Comparison of ENCODE assay signal across 8 mouse cellular contexts in genomic region chr1:132557901-132558631, GRCm38 (mm10). TPM values are rescaled to one million over a fixed set of nuclear protein-coding genes. Genes with fewer than 3 reads are reported as not detected.
DNase-seq lines count a peak whose midpoint lies in the region; ATAC-seq and TF ChIP-seq lines count a peak whose summit lies in the region.

No protein-coding gene starts in this region.

- H3K27ac ChIP-seq in intestine, postnatal 0 days (ENCODE audit: low read depth, low read length) = no peak overlapping the region
- H3K27ac ChIP-seq in lung, embryonic 16.5 days (ENCODE audit: low read length) = no peak overlapping the region

- no peak overlapping the region for H3K4me2 ChIP-seq in intestine, postnatal 0 days (replicated peaks; ENCODE audit: low read depth)
- no peak overlapping the region for H3K4me2 ChIP-seq in lung, embryonic 16.5 days (ENCODE audit: low read depth, low read length)

- no peak overlapping the region for H3K9ac ChIP-seq in intestine, postnatal 0 days (ENCODE audit: low read depth, low read length)
- H3K9ac ChIP-seq in lung, embryonic 16.5 days (ENCODE audit: low read length) = no peak overlapping the region

- peak; percentile 51 to 60 for DNase-seq in layer of hippocampus, postnatal 10 days (ENCODE audit: low spot score in 2 of 2)
- no peak for DNase-seq in layer of hippocampus, adult 9-11 months
- peak; percentile 75 to 88 for DNase-seq in cerebellum, postnatal 14 days
- peak; percentile 71 for DNase-seq in gastrocnemius, postnatal 25 days
- peak; percentile 68 for DNase-seq in right cerebral cortex, postnatal 14 days

- peak; percentile 51 for ATAC-seq in intestine, postnatal 0 days
- peak; percentile 60 for ATAC-seq in lung, embryonic 16.5 days (ENCODE audit: low read depth)
- ATAC-seq in monocyte, adult 5-6 weeks (replicated peaks; ENCODE audit: insufficient number of reproducible peaks, low FRiP score, low TSS enrichment, poor library complexity, severe bottlenecking) = no peak

- 29% methylated on average over 9 of the region's 9 CpGs for WGBS in intestine, postnatal 0 days
- WGBS in lung, embryonic 16.5 days = 20% methylated on average over 9 of the region's 9 CpGs

- H3K36me3 ChIP-seq in intestine, postnatal 0 days (ENCODE audit: control insufficient read depth, insufficient read depth) = no peaks in the 10 kb centered on the region
- no peaks in the 10 kb centered on the region for H3K36me3 ChIP-seq in lung, embryonic 16.5 days (ENCODE audit: control insufficient read depth, insufficient read depth, low read length)

- H3K9me3 ChIP-seq in intestine, postnatal 0 days (ENCODE audit: control insufficient read depth) = no peaks in the 10 kb centered on the region
- no peaks in the 10 kb centered on the region for H3K9me3 ChIP-seq in lung, embryonic 16.5 days (ENCODE audit: control insufficient read depth, low read length)

- no peak overlapping the region for H3K4me3 ChIP-seq in intestine, postnatal 0 days (ENCODE audit: low read depth, low read length)
- H3K4me3 ChIP-seq in lung, embryonic 16.5 days (ENCODE audit: low read length) = no peak overlapping the region

- no peak for TF ChIP-seq CTCF in intestine, postnatal 0 days (IDR thresholded peaks at IDR 0.05; ENCODE audit: low read depth)

- peaks cover 8% of the 10 kb centered on the region; the same call in 1 of the 2 replicates for H3K4me1 ChIP-seq in intestine, postnatal 0 days (replicated peaks; ENCODE audit: control insufficient read depth, insufficient read depth, low read length)
- H3K4me1 ChIP-seq in lung, embryonic 16.5 days (replicated peaks; ENCODE audit: control insufficient read depth, insufficient read depth, low read length) = peaks cover 18% of the 10 kb centered on the region

- H3K27me3 ChIP-seq in intestine, postnatal 0 days (replicated peaks; ENCODE audit: control insufficient read depth, insufficient read depth, low read length) = no peaks in the 10 kb centered on the region
- H3K27me3 ChIP-seq in lung, embryonic 16.5 days (ENCODE audit: control insufficient read depth, insufficient read depth, low read depth, low read length) = no peaks in the 10 kb centered on the region; the same call in 1 of the 2 replicates

RNA-seq across cellular contexts. Expression of gene Cntn2, which starts 15.0 kb away (rescaled TPM):
- 10 to 100 TPM; 72.1 to 76.2 TPM for total RNA-seq in layer of hippocampus, postnatal 10 days (2021)
- total RNA-seq in gastrocnemius, postnatal 25 days (2021) = under 1 TPM; 0.05 to 0.35 TPM
- polyA plus RNA-seq in intestine, postnatal 0 days (2015; fragmentation: Nextera tagmentation; extraction: Ambion mirVana) = 0.14 and 0.29 TPM in 2 replicates
- 0.09 TPM in 2 replicates for polyA plus RNA-seq in lung, embryonic 16.5 days (2015; fragmentation: Nextera tagmentation; extraction: Ambion mirVana)
- not detected in 3 replicates for total RNA-seq in monocyte, adult 5-6 weeks (2017)

RNA-seq across cellular contexts. Expression of gene Tmem81, which starts 52.0 kb away (rescaled TPM):
- 1 to 10 TPM; 1.7 to 3.1 TPM for total RNA-seq in layer of hippocampus, postnatal 10 days (2021)
- total RNA-seq in gastrocnemius, postnatal 25 days (2021) = 1 to 10 TPM in 1 of 2 experiments, under 1 TPM in 1; 0.94 to 1.2 TPM
- polyA plus RNA-seq in intestine, postnatal 0 days (2015; fragmentation: Nextera tagmentation; extraction: Ambion mirVana) = 2.9 and 3.1 TPM in 2 replicates
- 2.1 and 2.2 TPM in 2 replicates for polyA plus RNA-seq in lung, embryonic 16.5 days (2015; fragmentation: Nextera tagmentation; extraction: Ambion mirVana)
- total RNA-seq in monocyte, adult 5-6 weeks (2017) = 7.1 to 12.8 TPM (median 10.7 TPM) in 3 replicates

Comparison
In these comparisons a context has a peak if more than half of its experiments do, and no peak if none do; other contexts are left out.
1. RNA of gene Cntn2, which starts 15.0 kb away (total RNA-seq): 72.1 to 76.2 TPM in layer of hippocampus, postnatal 10 days; 0.05 to 0.35 TPM in gastrocnemius, postnatal 25 days and not detected in monocyte, adult 5-6 weeks; every median in the first group is over 10 times any median in the second.